Mouse (Mus musculus): Measurements from ENCODE around the gene Cgas.

Cgas gene

GRCm38 (mm10) chr9:78457026-78457425 is 14.0 kb upstream of the Cgas start:
- DNase-seq (ENCODE audit: low spot score), result no peak

GRCm38 (mm10) chr9:78451382-78451781 is 8.3 kb upstream of the Cgas start:
- no peak for DNase-seq (ENCODE audit: low spot score)

DNA sequence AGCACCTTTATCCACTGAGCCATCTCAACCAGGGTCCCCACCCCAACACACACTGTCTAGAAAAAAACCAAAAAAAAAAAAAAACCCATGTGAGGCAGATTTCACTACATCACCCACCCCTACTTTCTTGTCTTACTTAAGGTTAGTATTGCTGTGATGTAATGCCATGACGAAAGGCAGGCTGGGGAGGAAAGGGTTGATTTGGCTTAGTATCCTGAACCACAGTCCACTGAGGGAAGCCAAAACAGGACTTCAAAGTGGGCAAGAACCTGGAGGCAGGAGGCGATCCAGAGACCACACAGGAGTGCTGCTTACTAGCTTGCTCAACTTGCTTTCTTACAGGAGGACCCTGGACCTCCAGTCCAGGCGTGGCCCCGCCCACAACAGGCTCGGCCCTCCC is 7.4 kb upstream of the Cgas start:
- no peak for DNase-seq (ENCODE audit: low spot score)

- DNase-seq (ENCODE audit: low spot score), result peak; percentile 92
These were observed 5.2 kb upstream of the Cgas start, which contains the start of the genes Mto1 and Gm17324 for GRCm38 (mm10) chr9:78447973-78448873. Gene Mto1, plus strand, starts transcription at chr9:78448208. Gene Gm17324, minus strand, starts transcription at chr9:78448786.

DNA sequence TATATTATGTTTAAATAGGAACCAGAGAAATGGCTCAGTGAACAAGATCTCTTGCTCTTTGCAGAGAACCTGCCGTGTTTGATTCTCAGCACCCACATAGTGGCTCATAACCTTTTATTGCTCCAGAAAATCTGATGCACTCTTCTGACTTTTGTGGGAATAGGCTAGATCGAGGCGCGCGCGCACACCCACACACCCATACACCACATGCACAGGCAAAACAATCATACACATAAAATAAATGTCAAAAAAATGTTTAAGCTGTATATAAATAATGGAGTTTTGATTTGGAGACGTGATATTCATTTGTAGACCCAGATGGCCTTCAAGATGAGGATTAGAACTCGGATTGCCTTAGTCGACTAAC is 4.6 kb upstream of the Cgas start:
- no peak for DNase-seq (ENCODE audit: low spot score)

GRCm38 (mm10) chr9:78442237-78442578 is 829 bp downstream of the Cgas start:
- no peak for DNase-seq (ENCODE audit: low spot score)

GRCm38 (mm10) chr9:78439426-78439825 is 3.6 kb downstream of the Cgas start:
- DNase-seq (ENCODE audit: low spot score), result no peak

- DNase-seq (ENCODE audit: low spot score), result no peak
These were observed 10.6 kb downstream of the Cgas start for GRCm38 (mm10) chr9:78432471-78432870.

- no peak for DNase-seq (ENCODE audit: low spot score)
These were observed 12.6 kb downstream of the Cgas start for GRCm38 (mm10) chr9:78430486-78430885.

- DNase-seq (ENCODE audit: low spot score), result no peak
These were observed 13.5 kb downstream of the Cgas start for GRCm38 (mm10) chr9:78429551-78429950.

GRCm38 (mm10) chr9:78428870-78429432 is 14.1 kb downstream of the Cgas start:
- no peak for DNase-seq (ENCODE audit: low spot score)

DNA sequence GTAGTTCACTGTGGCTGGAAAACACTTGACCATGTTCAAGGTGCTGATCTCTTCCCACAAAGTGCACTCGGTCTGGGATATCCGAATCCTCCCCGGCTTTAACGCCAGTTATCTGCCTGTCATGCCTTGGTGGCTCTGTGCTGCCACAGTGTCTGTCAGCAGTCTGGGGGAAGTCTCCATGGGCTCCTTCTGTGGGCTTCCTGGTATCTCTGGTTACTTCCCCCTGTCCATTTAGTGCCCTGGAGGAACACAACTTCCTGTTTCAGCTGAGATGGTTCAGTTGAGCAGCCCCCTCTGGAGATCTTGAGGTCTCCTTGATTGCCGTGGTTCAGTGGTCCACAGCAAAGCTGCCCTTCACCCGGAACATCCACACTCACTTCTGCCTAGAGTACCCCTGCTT is 14.9 kb downstream of the Cgas start:
- DNase-seq (ENCODE audit: low spot score), result no peak

- DNase-seq (ENCODE audit: low spot score), result no peak
These were observed 15.7 kb downstream of the Cgas start for GRCm38 (mm10) chr9:78427362-78427781.

DNA sequence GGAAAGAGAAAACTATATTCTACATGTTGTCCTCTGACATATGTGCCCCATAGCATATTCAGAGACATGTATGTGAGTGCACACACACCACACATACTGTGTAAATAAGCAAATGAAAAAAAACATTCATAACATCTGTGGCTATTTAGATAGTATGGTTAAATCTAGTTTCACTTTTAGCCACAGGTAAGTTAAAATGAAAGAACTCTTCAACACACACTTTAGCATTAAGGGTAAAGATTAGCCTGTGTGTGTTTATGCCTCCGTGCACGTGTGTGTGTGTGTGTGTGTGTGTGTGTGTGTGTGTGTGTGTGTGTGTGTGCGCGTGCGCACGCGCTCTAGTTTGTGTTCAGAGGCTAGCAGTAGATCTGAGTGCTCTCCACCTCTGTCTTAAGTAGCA is 41.4 kb downstream of the Cgas start:
- DNase-seq (ENCODE audit: low spot score), result no peak

GRCm38 (mm10) chr9:78400570-78400969 is 42.5 kb downstream of the Cgas start:
- no peak for DNase-seq (ENCODE audit: low spot score)

- no peak for DNase-seq (ENCODE audit: low spot score)
These were observed 46.5 kb downstream of the Cgas start for GRCm38 (mm10) chr9:78396517-78396916.

DNA sequence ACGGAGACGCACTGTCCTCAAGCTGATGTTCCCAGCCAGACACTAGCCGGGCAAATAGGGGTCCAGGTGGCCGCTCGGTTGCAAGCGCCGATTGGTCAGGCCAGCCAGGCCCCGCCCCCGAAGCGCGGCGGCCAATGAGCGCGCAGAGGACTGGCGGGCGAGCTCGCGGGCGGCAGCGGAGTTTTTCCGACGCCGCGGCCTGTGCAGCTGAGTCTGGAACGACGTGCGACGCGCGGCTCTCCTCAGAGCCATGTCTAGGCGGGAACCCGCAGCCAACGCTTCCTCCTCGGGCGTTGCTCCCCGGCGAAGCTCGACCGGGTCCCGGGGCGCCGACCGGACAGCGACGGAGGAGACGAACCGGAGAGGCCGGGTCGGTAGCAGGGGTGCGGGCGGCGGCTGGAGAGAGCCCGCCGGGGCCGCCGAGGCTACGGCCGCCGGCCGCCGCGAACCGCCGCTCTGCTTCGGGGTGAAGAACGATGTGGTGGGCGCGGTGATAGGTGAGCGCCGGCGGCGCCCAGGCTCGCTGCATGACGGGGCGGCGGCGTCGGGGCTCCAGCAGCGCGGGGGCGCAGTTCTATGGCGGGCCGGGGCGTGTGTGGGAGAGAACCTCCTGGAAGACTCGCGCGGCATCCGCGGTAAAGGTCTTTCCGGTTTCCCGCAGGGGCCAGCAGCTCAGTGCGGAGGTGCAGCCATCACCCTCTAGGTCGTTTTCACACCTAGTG is 47.2 kb downstream of the Cgas start, which contains the start of gene Ddx43:
TSS of gene Ddx43 (plus strand) at position 148 of the 722 bp plus-strand sequence.
- DNase-seq (ENCODE audit: low spot score), result peak; percentile 82

DNA sequence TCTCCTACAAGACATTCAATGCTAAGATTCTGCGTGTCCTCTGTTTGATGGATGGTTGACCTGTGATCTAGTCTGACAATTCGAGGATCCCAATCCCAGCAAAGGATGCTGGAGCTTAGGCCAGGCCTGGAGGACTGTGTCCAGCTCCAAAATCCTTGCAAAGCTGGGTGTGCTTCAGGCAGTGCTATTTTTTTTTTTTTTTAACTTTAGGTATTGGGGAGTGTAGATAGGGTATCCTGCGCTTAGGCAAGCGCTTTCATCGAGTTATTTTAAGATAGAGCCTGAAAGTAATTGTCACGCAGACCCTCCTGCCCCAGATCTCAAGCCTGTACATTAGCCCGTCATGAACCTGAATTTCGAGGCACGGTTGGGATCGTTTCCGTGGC is 47.8 kb downstream of the Cgas start:
- DNase-seq (ENCODE audit: low spot score), result no peak

DNA sequence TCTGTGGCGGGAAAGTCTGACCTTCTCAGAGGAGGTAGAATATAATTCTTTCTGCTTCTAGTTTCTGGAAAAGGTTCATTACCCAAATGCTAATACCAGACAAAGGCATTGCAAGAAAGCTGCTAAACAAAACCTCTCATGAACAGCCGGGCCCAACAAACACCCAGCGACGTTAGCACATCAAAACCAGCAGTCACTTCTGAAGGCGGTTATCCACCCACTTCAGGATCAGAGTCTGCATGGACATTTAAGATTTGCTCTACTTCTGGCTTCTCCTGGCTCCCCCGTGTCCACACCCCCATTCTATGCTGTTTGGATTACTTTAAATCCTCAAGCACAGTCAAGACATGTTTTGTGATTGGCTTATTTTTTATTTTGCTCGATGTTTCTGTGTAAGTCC is 48.4 kb downstream of the Cgas start:
- no peak for DNase-seq (ENCODE audit: low spot score)

DNA sequence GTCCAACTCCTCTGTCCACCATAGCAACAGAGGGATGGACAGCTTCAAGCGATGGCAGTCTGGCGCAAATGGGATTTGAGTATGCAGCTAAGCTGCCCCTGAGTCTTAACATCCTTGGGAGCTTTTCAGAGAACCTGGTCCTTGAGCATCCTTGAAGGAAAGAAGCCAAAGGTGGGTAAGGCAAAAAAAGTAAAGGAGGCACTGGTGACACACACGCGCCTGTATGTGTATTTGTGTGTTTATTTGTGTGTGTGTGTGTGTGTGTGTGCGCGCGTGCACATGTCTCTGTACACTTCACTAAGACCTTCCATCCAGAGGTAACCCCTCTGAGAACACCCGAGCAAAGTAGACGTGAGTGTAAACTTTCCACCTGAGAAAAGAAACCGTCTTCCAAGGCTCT is 49.3 kb downstream of the Cgas start:
- no peak for DNase-seq (ENCODE audit: low spot score)

DNA sequence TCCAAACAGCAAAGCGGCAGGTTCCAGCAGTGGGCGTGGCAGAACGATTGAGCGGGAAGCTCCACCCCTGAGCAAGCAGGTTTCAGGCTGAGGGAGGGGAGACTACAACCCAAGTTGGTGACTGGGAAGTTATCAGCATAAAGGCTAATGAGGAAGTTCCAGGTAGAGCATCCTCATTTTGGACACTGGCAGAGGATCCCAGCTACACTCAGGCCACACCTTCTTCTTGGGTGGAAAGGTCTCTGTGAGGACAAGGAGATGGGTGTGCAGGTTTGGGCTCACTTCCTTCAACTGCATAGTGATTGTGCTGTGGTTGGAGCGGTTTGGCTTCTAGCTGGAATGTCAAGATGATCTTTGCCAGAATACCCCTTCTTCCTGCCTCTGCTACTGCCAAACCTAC is 53.1 kb downstream of the Cgas start:
- DNase-seq (ENCODE audit: low spot score), result no peak

GRCm38 (mm10) chr9:78386947-78387346 is 56.1 kb downstream of the Cgas start:
- no peak for DNase-seq (ENCODE audit: low spot score)

GRCm38 (mm10) chr9:78385893-78386292 is 57.1 kb downstream of the Cgas start:
- DNase-seq (ENCODE audit: low spot score), result no peak
